Mouse (Mus musculus) ovary, postnatal 36 days (tissue): ENCODE measurements at regions not wholly inside any gene's neighbourhood (a gene's known extent, or its start where the extent isn't known, plus 50 kb on each side); places are given as distances from the start of the nearest gene placed in this dataset.

Experiments
- DNase-seq: peaks from one replicate; pipeline ENCODE4 v3.0.0; 2022; ENCODE audit warnings: low spot score, mixed read lengths

DNA sequence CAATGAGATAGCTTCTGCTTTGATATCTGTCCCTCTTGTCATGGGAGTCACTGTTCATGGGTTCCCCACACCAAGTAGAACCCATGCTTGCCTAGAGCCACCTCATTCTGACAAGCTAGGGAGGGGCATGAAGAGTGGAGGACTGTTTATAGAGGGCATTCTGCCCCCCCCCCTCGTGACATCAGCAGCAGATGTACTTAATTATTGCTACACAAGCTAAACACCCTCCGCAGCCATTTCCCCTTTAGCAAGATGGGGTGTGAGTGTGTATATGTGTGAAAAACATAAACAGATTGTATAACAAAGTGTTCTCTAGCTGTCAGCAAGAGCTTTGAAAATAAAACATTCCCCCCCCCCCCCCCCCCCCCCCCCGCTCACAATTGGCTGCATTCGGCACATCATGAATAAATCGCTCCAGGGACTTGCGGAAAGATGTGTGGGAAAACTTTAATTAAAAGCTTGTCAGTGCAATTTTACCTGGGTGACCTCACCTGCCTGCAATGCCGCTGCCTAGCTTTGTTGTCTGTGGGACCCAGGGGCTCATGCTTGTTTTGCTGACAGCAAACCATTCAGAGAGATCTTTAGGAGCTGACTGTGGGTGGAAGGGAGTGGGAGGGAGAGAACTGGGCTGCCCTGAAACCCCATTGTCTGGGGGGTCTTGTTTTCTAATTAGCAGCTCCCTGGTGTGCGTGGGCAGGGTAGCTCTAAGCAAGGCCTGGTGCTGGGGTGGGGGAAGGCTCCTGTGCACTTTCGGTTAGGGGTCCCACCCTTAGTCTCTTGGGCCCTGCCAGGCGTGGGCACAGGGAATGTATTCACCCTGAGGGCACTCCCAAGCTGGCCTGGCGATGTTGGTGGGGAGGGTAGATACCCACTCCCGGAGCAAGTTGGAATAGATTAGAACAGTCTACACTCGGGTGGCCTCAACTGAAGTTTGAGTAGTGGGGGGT, 63.4 kb downstream of the Irx2 start:
- no peak for DNase-seq

DNA sequence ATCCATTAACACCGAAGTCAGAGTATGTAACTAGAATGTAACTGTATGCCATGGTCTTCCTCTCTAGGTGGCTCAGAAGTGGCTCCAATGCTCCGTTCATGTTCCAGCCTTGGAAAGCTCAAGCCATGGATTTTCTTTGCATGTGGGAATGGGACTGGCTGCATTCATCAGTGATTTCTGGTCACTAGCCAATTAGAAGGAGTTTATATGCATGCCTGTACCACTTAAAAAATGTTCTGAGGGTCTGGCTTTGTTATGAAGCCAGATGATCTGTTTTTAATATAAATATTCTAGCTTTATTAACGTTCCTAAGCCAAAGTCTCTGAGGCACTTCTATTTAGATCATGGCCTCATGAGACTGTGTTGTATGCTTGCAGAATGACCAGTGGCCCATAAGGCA, 78.8 kb downstream of the Irx2 start:
- DNase-seq = no peak

DNA sequence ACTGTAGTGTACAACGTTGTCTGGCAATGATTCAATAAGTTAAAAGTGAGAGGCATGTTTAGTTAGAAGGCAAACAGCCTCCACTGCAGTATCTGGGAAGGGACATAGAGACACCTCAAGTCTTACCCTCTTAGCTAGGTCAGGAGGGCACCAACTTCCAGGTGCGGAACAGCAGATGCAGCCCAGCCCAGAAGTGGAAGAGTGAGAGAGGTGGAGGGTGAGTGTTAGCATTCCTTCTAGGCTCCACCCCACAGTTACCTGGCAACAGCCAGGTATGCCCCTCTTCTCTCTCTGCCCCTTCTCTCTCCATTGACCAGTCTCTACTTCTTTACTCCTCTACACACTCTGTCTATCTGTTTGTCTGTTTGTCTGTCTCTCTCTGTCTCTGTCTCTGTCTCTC, 80.1 kb downstream of the Irx2 start:
- DNase-seq = no peak

DNA sequence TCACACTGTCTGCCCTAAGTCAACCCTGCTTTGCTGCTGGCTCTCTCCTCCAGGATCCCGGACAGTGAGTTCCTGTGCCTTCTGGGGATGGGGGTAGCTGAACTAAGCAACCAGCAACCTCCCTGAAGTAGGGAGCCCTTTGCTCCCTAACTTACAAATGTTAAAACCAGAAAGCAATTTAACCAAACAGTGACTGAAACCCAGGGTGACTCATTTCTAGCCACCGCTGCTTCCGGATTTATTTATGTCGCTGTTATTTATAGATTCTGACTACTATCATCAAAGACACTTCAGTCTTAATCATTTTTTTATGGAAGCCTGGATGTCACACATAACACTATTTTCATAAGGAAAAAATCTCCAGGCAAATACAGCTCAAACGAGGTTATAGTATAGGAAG, 81.4 kb downstream of the Irx2 start:
- no peak for DNase-seq

DNA sequence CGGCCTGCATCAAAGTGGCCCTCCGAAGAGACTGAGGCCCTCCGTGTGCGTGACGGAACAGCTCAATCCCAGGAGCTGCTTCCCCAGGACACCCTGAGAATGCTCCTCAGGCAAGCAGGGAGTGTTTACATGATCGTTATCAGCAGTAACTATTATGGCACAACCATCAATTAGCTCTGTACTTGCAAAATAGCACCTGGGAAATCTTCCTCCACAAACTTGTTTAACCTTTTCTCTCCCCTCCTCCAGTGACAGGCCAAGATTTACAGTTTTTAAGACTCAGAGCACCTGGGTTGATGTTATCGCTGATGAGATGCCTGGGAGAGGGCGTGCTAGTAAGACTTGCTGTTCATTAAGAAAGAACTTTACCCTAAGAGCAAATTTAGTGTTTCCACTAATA, 82.5 kb downstream of the Irx2 start:
- DNase-seq = no peak

DNA sequence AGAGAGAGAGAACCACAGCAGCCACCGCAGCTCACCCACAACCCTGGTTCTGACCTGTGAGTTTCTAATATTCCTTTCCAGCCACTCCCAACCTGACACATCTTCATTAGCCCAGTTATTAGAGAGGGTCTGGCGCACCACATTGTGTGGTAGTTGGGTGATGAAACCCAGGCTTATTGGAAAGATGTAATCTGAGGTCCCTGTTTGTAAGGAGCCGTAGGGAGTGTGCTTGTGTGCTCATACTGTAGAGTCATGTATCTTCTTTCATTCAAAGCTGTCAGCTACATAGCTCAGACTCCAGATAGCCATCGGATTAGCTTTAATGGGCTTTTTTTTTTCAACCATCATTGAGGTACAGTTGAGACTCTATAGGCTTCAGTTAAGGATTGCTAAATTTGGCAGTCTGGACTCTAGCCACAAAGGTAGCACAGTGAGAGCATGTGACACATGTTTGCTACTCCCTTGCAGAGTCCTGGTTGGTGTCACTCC, 83.3 kb downstream of the Irx2 start:
- no peak for DNase-seq

DNA sequence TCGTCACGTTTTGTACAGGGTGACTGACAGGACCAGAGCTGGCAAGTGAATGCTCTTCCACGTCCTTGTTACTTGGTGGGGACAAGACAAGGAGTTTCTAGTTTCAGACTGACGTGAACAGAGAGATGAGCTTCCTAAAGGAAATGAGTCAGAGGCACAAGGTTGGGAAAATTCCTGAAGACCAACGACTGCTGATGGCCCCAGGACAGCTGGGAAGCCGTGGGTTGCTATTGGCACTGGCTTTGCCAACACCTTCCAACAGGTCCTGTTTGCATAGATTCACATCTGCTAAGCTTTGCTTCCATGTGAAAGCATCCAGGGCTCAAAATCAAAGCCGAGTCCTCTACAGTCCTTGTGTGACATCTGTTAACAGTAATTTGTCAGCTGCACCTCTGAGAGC, 86.2 kb downstream of the Irx2 start:
- DNase-seq = no peak

DNA sequence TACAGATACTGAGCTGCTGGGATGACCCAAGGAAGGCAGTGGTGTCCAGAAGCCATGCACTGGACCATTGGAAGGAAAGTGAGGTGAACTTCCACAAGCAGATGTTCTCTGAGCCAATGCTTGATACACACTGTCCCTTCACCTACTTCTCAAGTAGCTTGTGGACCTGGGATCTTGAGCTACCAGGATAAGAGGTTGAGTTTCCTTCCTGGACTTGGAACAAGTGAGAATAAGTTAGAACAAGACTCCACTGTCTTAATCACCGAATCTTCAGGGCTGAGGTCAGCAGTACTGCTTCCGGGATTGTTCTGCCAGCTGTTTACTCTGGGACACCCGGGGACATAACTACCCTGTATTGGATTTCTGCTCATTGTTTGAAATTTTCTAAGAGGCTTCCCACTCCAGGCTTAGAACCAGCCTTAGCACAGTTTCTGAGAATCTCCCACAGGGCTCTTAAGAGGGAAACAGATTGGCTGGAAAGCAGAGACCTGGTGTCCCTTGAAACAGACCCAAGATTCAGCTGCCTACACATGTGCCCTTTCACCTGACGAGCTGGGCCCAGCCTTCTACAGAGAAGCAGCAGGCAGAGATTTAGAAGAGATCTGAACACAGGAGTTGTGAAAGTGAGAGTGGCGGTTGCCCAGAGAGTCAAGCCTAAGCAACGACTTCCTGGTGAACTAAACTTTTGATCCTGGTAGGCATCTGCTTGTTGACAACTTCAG, 87.5 kb downstream of the Irx2 start:
- no peak for DNase-seq

DNA sequence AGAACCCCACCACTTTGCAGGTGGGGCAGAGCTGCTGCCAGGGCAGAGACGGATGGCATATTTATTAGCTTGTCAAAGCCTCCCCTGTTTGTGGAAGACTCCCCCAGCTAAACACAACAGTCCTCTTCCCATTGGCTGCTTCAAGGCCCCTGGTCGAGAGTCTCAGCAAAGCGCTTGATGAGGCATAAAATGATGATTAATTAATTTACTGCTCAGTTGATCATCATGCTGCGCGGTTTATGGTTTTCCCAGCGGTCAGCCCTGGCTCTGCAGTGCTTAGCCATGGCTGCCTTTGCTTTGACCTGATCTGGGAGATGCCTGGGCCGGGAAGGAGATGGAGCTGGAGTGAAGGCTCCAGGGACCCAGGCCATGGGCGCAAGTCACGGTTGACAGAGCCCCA, 98.5 kb downstream of the Irx2 start:
- no peak for DNase-seq

DNA sequence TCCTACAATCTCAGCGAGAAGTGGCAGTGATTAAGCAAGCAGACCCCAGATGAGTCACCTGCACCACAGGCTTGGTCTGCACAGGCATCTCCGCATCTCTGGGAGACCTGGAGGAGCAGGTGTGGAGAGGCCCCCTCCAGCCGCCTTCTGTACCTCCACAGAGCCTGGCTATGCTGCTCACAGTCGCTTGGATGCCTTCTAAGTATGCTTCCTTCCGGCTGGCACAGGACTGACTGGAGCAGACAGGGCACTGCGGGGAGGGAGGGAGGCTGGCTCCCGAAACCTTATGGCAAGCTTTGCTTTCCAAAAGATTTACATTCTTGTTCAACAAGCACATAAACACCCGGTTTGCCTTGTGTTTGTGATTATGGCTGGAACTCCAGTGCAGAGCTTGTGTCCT, 107.3 kb downstream of the Irx2 start:
- no peak for DNase-seq

DNA sequence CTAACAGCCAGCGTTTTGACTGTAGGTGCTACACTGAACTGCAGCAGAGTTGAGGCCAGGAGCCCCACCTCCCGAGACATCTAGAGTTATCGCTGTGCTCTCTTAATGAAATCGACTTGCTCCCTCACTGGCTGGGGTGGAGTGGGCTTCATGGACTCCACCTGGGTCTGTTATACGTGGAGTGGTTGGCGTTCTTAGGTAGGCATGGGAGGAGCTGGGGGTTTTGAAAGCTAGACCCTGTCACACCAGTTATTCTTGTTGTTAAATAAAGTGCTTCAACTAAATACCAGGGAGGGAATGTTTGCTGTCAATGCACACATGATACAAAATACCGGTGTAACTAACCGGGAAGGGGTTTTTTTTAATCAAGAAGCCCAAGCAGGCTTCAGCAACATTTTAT, 108.4 kb downstream of the Irx2 start:
- no peak for DNase-seq

DNA sequence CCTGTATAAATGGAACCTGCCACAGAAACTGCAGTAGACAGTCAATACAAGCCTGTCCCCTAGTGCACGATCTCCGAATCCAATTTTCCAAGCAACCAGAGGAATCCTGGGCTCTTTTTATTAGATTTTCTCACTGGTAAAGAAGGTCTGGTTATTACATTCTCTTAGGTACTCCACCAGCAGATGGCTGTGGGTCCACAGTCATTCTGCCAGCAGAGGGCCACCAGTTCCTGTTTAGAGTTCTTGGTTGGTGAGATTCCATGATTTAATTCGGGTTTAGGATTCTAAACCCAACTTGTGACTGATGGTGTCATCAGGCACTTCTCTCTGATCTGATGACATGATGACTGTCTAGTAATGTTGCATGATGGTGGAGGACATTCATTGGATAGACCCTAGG, 118.6 kb downstream of the Irx2 start:
- no peak for DNase-seq

DNA sequence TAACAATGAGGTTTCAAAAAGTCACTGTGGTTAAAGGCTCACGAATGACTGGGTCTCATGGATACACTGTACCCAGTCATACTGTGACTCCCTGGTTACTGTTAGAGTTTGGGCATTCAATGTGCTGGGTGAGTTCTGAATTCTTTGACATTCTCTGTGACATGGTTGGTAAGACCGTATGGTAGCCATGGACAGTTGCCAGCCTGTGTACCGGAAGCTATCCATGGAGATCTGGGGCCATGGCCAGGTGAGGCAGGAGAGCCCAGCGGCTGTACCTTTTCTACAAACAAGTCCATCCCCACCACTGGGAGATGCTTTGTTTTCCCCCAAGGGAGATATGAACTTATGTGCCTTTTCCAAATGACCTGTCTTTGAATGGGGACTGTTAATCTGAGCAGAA, 126.4 kb downstream of the Irx2 start:
- DNase-seq = no peak

DNA sequence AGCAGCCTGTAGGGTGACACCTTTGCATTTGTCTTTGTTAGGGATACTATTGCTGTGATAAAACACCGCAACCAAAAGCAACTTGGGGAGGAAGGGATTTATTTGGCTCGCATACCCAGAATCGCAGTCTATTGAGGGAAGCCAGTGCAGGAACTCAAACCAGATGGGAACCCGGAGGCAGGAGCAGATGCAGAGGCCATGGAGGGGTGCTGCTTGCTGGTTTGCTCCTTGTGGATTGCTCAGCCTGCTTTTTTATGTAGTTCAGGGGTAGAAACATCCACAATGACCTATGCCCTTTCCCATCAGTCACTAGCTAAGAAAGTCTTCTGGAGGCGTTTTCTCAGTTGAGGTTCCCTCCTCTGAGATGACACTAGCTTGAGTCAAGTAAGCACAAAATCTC, 133.9 kb downstream of the Irx2 start:
- DNase-seq = no peak

DNA sequence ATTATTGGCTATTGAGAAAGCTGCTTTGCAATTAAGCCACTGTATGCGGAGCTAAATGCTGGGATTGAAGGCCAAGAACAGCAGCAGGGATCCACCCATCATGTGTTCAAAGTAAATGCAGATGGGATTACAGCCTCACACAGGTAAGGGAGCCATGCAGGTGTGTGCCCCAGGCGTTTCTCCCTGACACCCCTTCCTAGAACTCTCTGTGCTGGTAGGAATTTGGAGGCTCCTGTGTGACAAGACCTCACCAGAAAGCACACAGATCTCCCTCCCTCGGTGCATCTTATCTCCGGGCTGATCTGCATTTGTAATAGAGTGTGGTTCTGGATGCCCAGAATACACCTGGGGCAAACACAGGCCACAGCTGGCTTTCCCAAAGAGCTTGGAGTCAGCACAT, 134.7 kb downstream of the Irx2 start:
- no peak for DNase-seq

DNA sequence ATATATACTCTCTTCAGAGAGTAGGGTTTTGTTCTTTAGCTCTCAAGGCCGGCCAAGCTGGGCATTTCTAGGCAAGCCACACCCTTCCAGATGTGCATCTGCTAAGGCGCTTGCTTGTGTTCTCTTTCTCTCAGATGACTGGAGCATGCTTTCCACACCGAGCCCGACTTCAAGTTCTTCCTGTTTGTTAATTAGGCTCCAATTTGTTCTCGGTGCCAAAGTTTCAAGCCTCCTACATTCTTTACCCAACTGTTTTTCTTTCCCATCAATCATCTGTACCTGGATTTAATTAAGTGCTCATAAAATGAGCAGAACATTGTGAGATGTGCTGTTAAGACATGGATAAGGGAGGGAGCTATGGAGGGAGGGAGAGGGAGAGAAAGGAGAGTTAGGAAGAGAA, 138.7 kb downstream of the Irx2 start:
- DNase-seq = no peak

DNA sequence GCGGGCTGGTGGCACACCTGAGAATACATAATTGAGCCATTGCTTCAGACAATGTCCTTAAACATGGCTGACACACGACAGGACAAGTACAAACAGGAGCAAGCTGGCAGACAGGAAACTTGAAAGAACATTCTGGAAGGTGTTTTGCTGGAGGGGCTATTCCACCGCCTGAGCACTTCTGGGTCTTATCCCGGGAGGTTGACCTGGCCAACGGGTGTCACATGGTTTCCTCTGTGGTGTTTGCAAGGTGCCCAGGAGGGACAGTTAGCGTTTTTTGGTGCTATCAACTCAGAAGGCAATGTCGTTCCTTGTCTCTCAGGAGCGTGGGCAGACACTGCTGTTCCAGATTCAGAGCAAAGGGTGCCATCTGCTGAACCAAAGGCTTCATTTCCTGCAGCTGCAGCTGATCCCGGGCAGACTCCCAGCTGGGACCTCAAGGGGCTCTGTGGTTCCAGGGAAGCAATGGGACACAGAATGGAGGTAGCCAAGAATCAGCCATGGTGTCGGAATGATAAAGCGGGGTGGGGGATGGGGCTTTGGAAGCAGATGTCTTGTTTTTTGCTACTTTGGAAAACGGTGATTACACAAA, 140.5 kb downstream of the Irx2 start:
- no peak for DNase-seq

DNA sequence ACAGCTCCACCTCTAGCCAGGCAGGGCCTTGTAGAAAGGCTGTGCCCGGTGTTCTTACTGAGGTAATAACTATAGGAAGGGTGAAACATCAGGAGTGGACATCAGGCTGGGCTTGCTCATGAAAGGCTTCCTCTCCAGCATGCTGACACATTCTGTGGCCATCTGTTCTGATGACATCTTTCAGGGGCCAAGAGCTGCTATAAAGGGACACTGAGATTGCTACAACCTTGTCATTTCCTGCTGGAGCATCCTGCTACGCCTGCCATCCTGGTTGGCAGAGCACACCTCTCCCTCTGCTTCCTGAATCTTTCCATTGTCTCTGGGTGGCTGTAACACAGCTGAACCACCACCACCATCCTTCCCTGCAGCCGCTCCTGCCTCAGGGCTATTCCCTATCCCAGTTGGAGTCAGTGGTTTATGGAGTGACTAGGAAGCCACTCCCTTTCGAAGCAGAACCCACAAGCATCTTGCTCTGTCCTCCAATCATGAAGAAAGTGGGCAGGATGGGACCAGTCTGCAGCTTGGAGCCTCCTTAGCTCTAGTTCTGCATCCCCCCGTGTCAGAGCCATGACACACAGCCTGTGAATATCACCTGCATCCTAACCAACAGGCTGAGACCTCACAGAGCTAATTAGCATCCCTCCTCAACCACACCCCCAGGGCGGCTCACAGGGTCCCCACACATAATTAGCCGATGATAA, 154.6 kb downstream of the Irx2 start:
- DNase-seq = no peak

DNA sequence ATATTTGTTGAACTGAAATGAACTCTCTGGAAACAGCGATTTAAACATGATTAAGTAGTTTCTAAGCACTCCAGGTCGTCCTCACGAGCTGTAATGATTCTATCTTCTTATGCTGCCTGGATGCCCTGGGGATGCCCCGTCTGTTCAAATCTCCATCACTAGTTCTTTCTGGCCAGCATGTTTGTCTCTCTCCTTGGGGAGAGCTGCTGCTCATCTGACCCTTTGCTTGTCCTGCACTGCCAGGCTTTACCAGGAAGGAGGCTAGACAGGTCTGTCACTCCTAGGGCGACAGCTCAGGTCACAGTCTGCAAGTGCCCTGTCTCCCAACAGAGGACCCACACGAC, 155.1 kb downstream of the Irx2 start:
- no peak for DNase-seq

DNA sequence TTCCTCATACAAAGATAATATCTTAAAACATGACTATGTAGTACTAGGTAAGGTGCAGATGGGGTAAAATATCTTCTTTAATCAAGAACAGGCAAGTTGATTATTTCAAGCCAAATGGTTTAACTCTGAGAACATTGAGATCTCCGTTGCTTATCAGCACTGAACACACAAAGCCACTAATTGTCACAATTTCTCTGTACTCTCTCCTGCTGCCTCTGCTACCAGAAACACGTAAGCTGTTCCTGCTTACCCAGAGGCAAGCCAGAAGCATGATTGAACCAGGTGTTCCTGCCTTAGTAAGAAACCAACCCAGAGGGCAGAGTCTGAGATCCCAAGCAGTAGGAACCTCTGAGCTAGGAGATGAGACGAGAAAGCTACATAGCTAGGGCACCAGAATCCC, 164.1 kb downstream of the Irx2 start:
- DNase-seq = no peak

DNA sequence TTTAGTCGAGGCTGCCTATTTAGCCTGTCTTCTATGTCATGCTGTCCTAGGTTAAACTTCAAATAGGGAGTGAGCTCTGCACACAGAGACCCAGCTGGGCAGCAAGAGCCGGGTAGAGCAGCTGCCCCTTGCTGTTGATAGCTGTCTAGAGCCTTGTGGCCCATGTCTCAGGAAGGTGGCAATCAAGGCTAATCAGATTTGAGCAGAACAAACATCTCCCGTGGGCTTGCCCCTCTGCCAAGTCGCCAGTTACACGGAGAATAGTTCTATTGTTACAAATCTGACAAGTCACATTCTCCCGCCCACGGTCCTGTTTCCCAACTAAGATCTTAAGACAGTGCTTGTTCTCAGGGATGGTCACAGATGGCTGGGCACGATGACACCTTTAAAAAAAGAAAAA, 171.4 kb downstream of the Irx2 start:
- no peak for DNase-seq

DNA sequence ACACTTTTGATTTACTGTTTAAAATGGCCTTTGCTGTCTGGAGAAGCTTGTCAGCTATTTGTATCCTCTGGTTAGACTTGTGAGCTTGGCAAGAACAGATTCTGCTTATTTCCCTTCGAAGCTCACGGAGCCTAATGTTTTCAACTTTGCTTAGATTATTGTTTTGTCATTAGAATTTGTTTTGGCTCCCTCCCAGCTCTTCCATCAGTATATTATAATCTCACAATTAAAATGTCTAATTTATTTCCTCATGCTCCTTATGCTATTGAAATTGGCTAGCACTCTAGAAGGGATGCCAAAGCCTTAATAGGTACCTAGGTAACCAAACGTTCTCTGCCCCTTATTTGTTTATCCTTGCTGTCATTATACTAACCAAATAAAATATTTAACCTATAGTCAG, 171.9 kb downstream of the Irx2 start:
- DNase-seq = no peak

DNA sequence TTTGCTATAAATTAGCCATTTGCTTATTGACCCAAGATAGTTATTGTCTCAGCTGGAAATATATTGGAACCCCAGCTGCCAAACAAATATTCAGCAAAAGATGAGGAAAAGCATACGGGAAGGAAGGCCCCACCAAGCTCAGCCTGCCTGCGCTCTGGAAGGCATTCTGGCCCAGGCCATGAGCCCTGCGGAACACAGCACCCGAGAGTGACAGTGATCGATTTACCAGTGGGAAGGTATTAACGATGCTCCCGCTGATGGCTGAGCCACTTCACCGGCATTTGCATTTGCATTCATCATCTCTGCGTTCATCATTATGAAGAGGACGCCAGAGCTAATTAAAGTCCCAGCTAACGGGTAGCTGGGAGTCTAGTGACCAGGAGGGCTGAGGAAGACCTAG, 174.8 kb downstream of the Irx2 start:
- no peak for DNase-seq
